7 mouse cellular contexts compared by ENCODE assay signal in genomic region chr4:45971806-45972447, GRCm38 (mm10). TPM values are rescaled to one million over a fixed set of nuclear protein-coding genes. Genes with fewer than 3 reads are reported as not detected.
A peak's percentile ranks its signal among the peaks of the same experiment; 100 is the strongest.
DNase-seq lines count a peak whose midpoint lies in the region; ATAC-seq and TF ChIP-seq lines count a peak whose summit lies in the region.

No protein-coding gene starts in this region.

- peak; percentile 100 for DNase-seq in adrenal gland, postnatal 14 days
- peak; percentile 96 for DNase-seq in embryonic facial prominence, embryonic 11.5 days (ENCODE audit: low spot score)
- DNase-seq in heart, adult 11 months = peak; percentile 100
- DNase-seq in kidney, adult 18-20 months = peak; percentile 99
- peak; percentile 49 to 96 for DNase-seq in spleen, adult 2 months (ENCODE audit: low read depth in 1 of 2, low spot score in 2 of 2)

- peak overlapping the region; percentile 63 for H3K9ac ChIP-seq in embryonic facial prominence, embryonic 11.5 days (replicated peaks; ENCODE audit: low read length)
- peak overlapping the region; percentile 74 for H3K9ac ChIP-seq in limb, embryonic 12.5 days (replicated peaks)
- peak overlapping the region; percentile 70 for H3K9ac ChIP-seq in midbrain, embryonic 15.5 days

- TF ChIP-seq CTCF in spleen, adult 2 months (IDR thresholded peaks at IDR 0.05; ENCODE audit: extremely low read depth, insufficient read depth, insufficient read length, insufficient replicate concordance) = peak; percentile 73; the same call in 1 of the 2 replicates

- H3K4me3 ChIP-seq in embryonic facial prominence, embryonic 11.5 days (ENCODE audit: low read depth, low read length) = peak overlapping the region; percentile 80
- peak overlapping the region; percentile 83 for H3K4me3 ChIP-seq in limb, embryonic 12.5 days (replicated peaks)
- peak overlapping the region; percentile 85 for H3K4me3 ChIP-seq in midbrain, embryonic 15.5 days
- H3K4me3 ChIP-seq in spleen, adult 2 months (ENCODE audit: extremely low read depth, insufficient read depth, insufficient read length) = peak overlapping the region; percentile 66

- H3K27me3 ChIP-seq in embryonic facial prominence, embryonic 11.5 days (ENCODE audit: control insufficient read depth, insufficient read depth, low read length) = peaks cover 4% of the 10 kb centered on the region
- peaks cover 23% of the 10 kb centered on the region for H3K27me3 ChIP-seq in limb, embryonic 12.5 days
- 0 out of 2 replicates have a peak, but pooled peaks cover 12% of the 10 kb centered on the region for H3K27me3 ChIP-seq in midbrain, embryonic 15.5 days (replicated peaks)
- 0 out of 2 replicates have a peak, but pooled peaks cover 2% of the 10 kb centered on the region for H3K27me3 ChIP-seq in spleen, adult 2 months (ENCODE audit: control insufficient read depth, insufficient read depth, low read length)

- no peaks in the 10 kb centered on the region for H3K36me3 ChIP-seq in embryonic facial prominence, embryonic 11.5 days (replicated peaks; ENCODE audit: control insufficient read depth, insufficient read depth, low read depth, low read length)
- H3K36me3 ChIP-seq in limb, embryonic 12.5 days = no peaks in the 10 kb centered on the region
- H3K36me3 ChIP-seq in midbrain, embryonic 15.5 days (replicated peaks) = no peaks in the 10 kb centered on the region
- H3K36me3 ChIP-seq in spleen, adult 2 months (ENCODE audit: control insufficient read depth, insufficient read depth, low read length) = no peaks in the 10 kb centered on the region

- no peaks in the 10 kb centered on the region for H3K4me1 ChIP-seq in embryonic facial prominence, embryonic 11.5 days (ENCODE audit: control insufficient read depth, insufficient read depth, low read length)
- H3K4me1 ChIP-seq in limb, embryonic 12.5 days (replicated peaks) = peaks cover 8% of the 10 kb centered on the region; the same call in 1 of the 2 replicates
- peaks cover 31% of the 10 kb centered on the region for H3K4me1 ChIP-seq in midbrain, embryonic 15.5 days
- no peaks in the 10 kb centered on the region for H3K4me1 ChIP-seq in spleen, adult 2 months (ENCODE audit: control insufficient read depth, insufficient read depth, insufficient read length)

- no peaks in the 10 kb centered on the region for H3K9me3 ChIP-seq in embryonic facial prominence, embryonic 11.5 days (replicated peaks; ENCODE audit: control insufficient read depth, low read length)
- no peaks in the 10 kb centered on the region for H3K9me3 ChIP-seq in limb, embryonic 12.5 days
- H3K9me3 ChIP-seq in midbrain, embryonic 15.5 days = no peaks in the 10 kb centered on the region

- ATAC-seq in embryonic facial prominence, embryonic 11.5 days (replicated peaks; ENCODE audit: insufficient number of reproducible peaks, low FRiP score, low TSS enrichment, low read depth) = peak; percentile 97
- peak; percentile 88 for ATAC-seq in limb, embryonic 12.5 days (ENCODE audit: insufficient number of reproducible peaks, insufficient read depth, low FRiP score, low TSS enrichment, low read depth)
- ATAC-seq in midbrain, embryonic 15.5 days (replicated peaks) = peak; percentile 97

- H3K4me2 ChIP-seq in embryonic facial prominence, embryonic 11.5 days (ENCODE audit: low read depth, low read length) = peak overlapping the region; percentile 93
- peak overlapping the region; percentile 95 for H3K4me2 ChIP-seq in limb, embryonic 12.5 days
- peak overlapping the region; percentile 78 for H3K4me2 ChIP-seq in midbrain, embryonic 15.5 days

- 3% methylated on average over 51 of the region's 51 CpGs for WGBS in embryonic facial prominence, embryonic 11.5 days
- WGBS in limb, embryonic 12.5 days = 3% methylated on average over 51 of the region's 51 CpGs
- 3% methylated on average over 51 of the region's 51 CpGs for WGBS in midbrain, embryonic 15.5 days
- 2% methylated on average over 48 of the region's 51 CpGs for WGBS in spleen, adult 2 months

- H3K27ac ChIP-seq in embryonic facial prominence, embryonic 11.5 days (replicated peaks; ENCODE audit: low read depth, low read length) = no peak overlapping the region
- H3K27ac ChIP-seq in limb, embryonic 12.5 days = no peak overlapping the region
- peak overlapping the region; percentile 66 for H3K27ac ChIP-seq in midbrain, embryonic 15.5 days
- 0 out of 2 replicates have a peak overlapping the region, but pooled peaks have one; percentile 13 for H3K27ac ChIP-seq in spleen, adult 2 months (ENCODE audit: insufficient read depth, low read length)

- TF ChIP-seq POLR2A in spleen, adult 2 months (IDR thresholded peaks at IDR 0.05; ENCODE audit: low read depth, low read length) = no peak; the same call in 1 of the 2 replicates

RNA-seq across cellular contexts. Expression of gene Tdrd7, which starts 6.8 kb away (rescaled TPM):
- 21.3 and 23.0 TPM in 2 replicates for total RNA-seq in adrenal gland, postnatal 14 days (2021)
- polyA plus RNA-seq in embryonic facial prominence, embryonic 11.5 days (2014; fragmentation: Nextera tagmentation; extraction: Ambion mirVana) = 9.3 and 11.8 TPM in 2 replicates
- 7.2 and 8.7 TPM in 2 replicates for polyA plus RNA-seq in limb, embryonic 12.5 days (2016; fragmentation: Nextera tagmentation; extraction: Ambion mirVana)
- polyA plus RNA-seq in midbrain, embryonic 15.5 days (2015; fragmentation: Nextera tagmentation; extraction: Ambion mirVana) = 24.4 and 24.5 TPM in 2 replicates
- 5.1 and 5.2 TPM in 2 replicates for polyA plus RNA-seq in spleen, adult 2 months (2012; rRNA removed)

Comparison
In these comparisons a context has a peak if more than half of its experiments do, and no peak if none do; other contexts are left out.
1. H3K27ac ChIP-seq: peak in midbrain, embryonic 15.5 days (single experiment) and spleen, adult 2 months (single experiment); none in embryonic facial prominence, embryonic 11.5 days (single experiment) and limb, embryonic 12.5 days (single experiment).
2. Peak in every context shown above with its lines, with median percentiles within 50 percentile points of each other: DNase-seq, ATAC-seq, H3K4me2 ChIP-seq, H3K4me3 ChIP-seq and H3K9ac ChIP-seq.